Mouse (Mus musculus): ENCODE data around the gene Tirap. TPM values are rescaled to one million over a fixed set of nuclear protein-coding genes. Genes with fewer than 3 reads are reported as not detected.
A peak's percentile ranks its signal among the peaks of the same experiment; 100 is the strongest.

Gene Tirap
- 11.9 and 14.3 TPM in 2 replicates for polyA plus RNA-seq (2014; fragmentation: Nextera tagmentation; extraction: Ambion mirVana)

DNA sequence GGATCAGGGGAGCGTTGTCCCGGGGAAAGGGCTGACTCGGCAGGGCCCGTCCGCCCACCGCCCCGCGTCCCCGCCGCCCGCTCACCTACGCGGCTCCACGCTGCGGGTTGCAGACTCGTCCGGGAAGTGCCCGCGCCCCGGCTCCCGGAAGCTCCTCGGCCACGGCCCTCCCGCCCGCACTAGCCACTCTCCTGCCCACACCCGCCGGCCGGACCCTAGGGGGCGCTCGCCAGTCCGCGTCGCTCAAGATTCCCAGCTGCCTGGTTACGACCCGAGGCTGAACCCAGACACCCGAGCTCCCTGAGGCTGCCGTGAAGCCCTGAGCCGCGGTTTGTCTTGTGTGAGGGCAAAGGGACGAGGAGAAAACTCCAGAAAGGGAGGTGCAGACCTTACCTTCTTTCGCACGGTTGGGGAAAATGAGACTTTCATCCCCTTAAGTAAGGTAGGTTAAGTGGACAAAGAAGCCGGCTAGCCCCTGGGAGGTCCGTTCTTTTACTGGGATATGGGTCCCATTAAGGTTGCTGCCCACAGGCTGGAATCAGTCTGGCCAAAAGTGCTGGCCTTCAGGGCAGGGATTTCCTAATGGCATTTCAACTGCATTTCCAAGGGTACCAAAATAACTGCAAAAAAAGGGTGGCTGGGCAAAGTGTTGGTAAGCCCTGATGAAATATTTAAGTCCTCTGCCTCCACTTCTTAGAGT is at the start of gene Tirap, which contains the start of gene Srpr:
Gene Tirap, minus strand, starts transcription at position 520 of the 700 bp plus-strand sequence.
Gene Srpr, plus strand, starts transcription at position 404 of the 700 bp plus-strand sequence.
- Histone ChIP-seq H3K27ac (ENCODE audit: low read depth, low read length) (no peak within 1 kb of the TSS), H3K27me3 (ENCODE audit: control insufficient read depth, insufficient read depth, low read length) (no peaks in the 10 kb centered on the region), H3K4me3 (ENCODE audit: low read depth, low read length) (peak within 1 kb of the TSS; percentile 69), H3K4me2 (replicated peaks; ENCODE audit: low read depth, low read length) (peak within 1 kb of the TSS; percentile 76), H3K4me1 (replicated peaks; ENCODE audit: control insufficient read depth, insufficient read depth, low read length) (no peaks in the 10 kb centered on the region; the same call in 1 of the 2 replicates), H3K9ac (ENCODE audit: low read depth, low read length) (peak within 1 kb of the TSS; percentile 83), H3K9me3 (ENCODE audit: control insufficient read depth, low read length) (no peaks in the 10 kb centered on the region), H3K36me3 (ENCODE audit: control insufficient read depth, insufficient read depth, low read length) (0 out of 2 replicates have a peak, but pooled peaks cover 4% of the 10 kb centered on the region)
- DNase-seq (ENCODE audit: low spot score) (peak; percentile 94), ATAC-seq (ENCODE audit: low FRiP score) (peak; percentile 93)
- WGBS = under 1% methylated on average over 38 of the region's 44 CpGs

DNA sequence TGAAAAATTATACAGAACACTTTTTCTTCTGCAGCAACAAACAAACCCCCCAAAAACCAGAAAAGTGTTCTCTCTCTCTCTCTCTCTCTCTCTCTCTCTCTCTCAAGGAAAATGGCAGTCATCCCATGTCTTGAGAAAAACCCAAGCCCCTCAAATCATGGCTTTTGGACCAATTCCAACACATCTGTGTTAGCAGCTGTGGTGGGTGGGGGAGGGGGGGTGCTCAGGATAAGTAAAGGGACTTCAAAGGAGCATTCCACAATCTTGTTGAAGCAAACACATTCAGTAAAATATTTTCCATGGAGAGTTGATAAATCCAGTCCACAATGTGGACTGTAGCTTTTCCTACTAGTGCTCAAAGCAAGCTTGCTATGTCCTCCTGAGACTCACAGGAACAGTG is 49.4 kb upstream of the Tirap start:
- Histone ChIP-seq H3K4me3 (ENCODE audit: low read depth, low read length) (no peak overlapping the region), H3K9me3 (ENCODE audit: control insufficient read depth, low read length) (no peaks in the 10 kb centered on the region), H3K27ac (ENCODE audit: low read depth, low read length) (no peak overlapping the region), H3K4me2 (replicated peaks; ENCODE audit: low read depth, low read length) (no peak overlapping the region), H3K9ac (ENCODE audit: low read depth, low read length) (no peak overlapping the region), H3K4me1 (replicated peaks; ENCODE audit: control insufficient read depth, insufficient read depth, low read length) (no peaks in the 10 kb centered on the region), H3K36me3 (ENCODE audit: control insufficient read depth, insufficient read depth, low read length) (no peaks in the 10 kb centered on the region), H3K27me3 (ENCODE audit: control insufficient read depth, insufficient read depth, low read length) (no peaks in the 10 kb centered on the region)
- DNase-seq (ENCODE audit: low spot score) = no peak
- no peak for ATAC-seq (ENCODE audit: low FRiP score)

DNA sequence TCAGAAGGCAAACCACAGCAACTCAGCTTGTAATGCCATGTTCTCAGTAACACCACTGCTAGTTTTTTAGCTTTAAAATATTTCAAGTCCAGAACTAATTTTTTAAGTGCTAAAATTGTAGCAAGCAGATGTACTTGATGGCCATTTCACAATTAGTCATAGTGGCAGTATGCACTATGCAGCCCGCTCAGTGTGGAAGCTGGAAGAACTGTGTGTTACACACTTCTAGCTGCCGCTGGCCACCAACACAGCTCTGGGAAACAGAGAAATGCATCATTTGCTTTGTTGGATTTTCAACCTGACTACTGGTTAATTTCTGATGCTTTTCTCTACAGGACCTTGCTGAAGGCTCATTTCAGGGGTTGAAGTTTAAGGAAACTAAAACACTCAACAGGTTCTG is 47.3 kb upstream of the Tirap start:
- ATAC-seq (ENCODE audit: low FRiP score) (no peak), DNase-seq (ENCODE audit: low spot score) (no peak)
- Histone ChIP-seq H3K4me2 (replicated peaks; ENCODE audit: low read depth, low read length) (no peak overlapping the region), H3K9ac (ENCODE audit: low read depth, low read length) (no peak overlapping the region), H3K4me1 (replicated peaks; ENCODE audit: control insufficient read depth, insufficient read depth, low read length) (no peaks in the 10 kb centered on the region), H3K4me3 (ENCODE audit: low read depth, low read length) (no peak overlapping the region), H3K27ac (ENCODE audit: low read depth, low read length) (no peak overlapping the region), H3K36me3 (ENCODE audit: control insufficient read depth, insufficient read depth, low read length) (no peaks in the 10 kb centered on the region), H3K9me3 (ENCODE audit: control insufficient read depth, low read length) (no peaks in the 10 kb centered on the region), H3K27me3 (ENCODE audit: control insufficient read depth, insufficient read depth, low read length) (no peaks in the 10 kb centered on the region)
- 97% methylated on average over 2 of the region's 2 CpGs for WGBS

DNA sequence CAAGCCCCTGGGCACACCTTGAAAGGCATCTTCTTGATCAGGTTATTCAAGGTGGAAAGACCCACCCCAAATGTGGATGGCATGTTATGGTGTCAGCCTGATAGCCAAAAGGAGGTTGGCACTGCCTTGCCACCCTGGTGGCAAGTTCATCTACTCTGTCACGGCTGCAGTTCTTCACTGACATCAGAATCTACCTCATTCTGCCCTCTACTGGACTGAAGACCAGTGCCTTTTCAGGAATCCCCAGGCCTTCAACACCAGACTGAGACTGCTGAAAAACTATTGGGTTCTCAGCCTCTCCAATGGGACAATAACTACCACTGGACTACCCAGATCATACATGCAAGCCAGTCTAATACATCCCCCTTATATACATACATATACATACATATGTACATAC is 39.6 kb upstream of the Tirap start:
- no peak overlapping the region for H3K9ac ChIP-seq (ENCODE audit: low read depth, low read length)
- H3K4me1 ChIP-seq (replicated peaks; ENCODE audit: control insufficient read depth, insufficient read depth, low read length) = no peaks in the 10 kb centered on the region
- no peaks in the 10 kb centered on the region for H3K27me3 ChIP-seq (ENCODE audit: control insufficient read depth, insufficient read depth, low read length)
- WGBS = 70% methylated on average over 1 of the region's 1 CpGs
- no peaks in the 10 kb centered on the region for H3K9me3 ChIP-seq (ENCODE audit: control insufficient read depth, low read length)
- H3K4me2 ChIP-seq (replicated peaks; ENCODE audit: low read depth, low read length) = no peak overlapping the region
- no peak overlapping the region for H3K27ac ChIP-seq (ENCODE audit: low read depth, low read length)
- no peaks in the 10 kb centered on the region for H3K36me3 ChIP-seq (ENCODE audit: control insufficient read depth, insufficient read depth, low read length)
- DNase-seq (ENCODE audit: low spot score) (no peak), ATAC-seq (ENCODE audit: low FRiP score) (no peak)
- H3K4me3 ChIP-seq (ENCODE audit: low read depth, low read length) = no peak overlapping the region

DNA sequence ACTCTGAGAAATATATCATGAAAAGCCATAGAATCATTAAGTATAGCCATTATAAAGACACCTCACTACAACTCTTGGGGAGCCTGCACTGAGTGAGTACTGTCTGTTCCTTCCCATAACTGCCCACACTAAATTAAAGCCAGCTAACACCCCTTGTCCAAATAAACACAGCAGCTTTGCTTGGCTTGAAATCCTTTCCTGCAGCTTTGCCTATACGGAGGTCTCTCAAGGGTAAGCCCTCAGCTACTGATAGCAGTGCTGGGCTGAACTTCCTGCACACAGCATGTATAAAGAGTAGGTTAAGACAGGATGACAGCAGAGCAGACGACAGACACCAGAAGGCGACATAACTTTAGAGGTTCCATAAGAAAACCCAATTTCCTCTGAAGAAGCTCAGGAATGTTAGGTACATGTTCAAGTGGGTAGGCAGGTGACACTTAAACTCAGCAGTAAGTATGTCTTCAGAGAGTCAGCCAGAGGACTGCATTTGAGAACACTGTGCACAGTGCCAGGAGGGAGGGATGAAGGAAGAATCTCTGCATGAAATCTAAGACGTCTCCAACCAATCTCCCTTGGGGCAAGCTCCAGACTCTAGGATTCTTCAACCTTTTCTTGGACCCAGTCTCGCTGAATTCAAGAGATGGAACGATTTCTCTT is 39.0 kb upstream of the Tirap start:
- no peak overlapping the region for H3K9ac ChIP-seq (ENCODE audit: low read depth, low read length)
- H3K9me3 ChIP-seq (ENCODE audit: control insufficient read depth, low read length) = no peaks in the 10 kb centered on the region
- H3K27ac ChIP-seq (ENCODE audit: low read depth, low read length) = no peak overlapping the region
- no peaks in the 10 kb centered on the region for H3K27me3 ChIP-seq (ENCODE audit: control insufficient read depth, insufficient read depth, low read length)
- H3K36me3 ChIP-seq (ENCODE audit: control insufficient read depth, insufficient read depth, low read length) = no peaks in the 10 kb centered on the region
- H3K4me1 ChIP-seq (replicated peaks; ENCODE audit: control insufficient read depth, insufficient read depth, low read length) = no peaks in the 10 kb centered on the region
- ATAC-seq (ENCODE audit: low FRiP score) (no peak), DNase-seq (ENCODE audit: low spot score) (no peak)
- H3K4me2 ChIP-seq (replicated peaks; ENCODE audit: low read depth, low read length) = no peak overlapping the region
- WGBS = 77% methylated on average over 6 of the region's 6 CpGs
- H3K4me3 ChIP-seq (ENCODE audit: low read depth, low read length) = no peak overlapping the region

DNA sequence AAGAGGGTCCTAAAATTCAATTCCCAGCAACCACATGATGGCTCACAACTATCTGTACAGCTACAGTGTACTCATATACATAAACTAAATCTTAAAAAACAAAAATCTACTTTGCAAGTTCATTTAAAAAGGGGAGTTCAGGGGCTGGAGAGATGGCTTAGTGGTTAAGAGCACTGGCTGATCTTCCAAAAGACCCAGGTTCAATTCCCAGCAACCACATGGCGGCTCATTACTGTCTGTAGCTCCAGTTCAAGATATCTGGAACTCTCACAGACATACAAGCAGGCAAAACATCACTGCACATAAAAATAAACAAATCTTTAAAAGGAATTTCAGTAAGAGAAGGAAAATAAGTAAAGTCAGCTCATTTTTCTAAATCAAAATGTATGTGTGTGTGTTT is 38.3 kb upstream of the Tirap start:
- Histone ChIP-seq H3K4me1 (replicated peaks; ENCODE audit: control insufficient read depth, insufficient read depth, low read length) (no peaks in the 10 kb centered on the region), H3K27me3 (ENCODE audit: control insufficient read depth, insufficient read depth, low read length) (no peaks in the 10 kb centered on the region), H3K9me3 (ENCODE audit: control insufficient read depth, low read length) (no peaks in the 10 kb centered on the region), H3K9ac (ENCODE audit: low read depth, low read length) (no peak overlapping the region), H3K27ac (ENCODE audit: low read depth, low read length) (no peak overlapping the region), H3K4me2 (replicated peaks; ENCODE audit: low read depth, low read length) (no peak overlapping the region), H3K36me3 (ENCODE audit: control insufficient read depth, insufficient read depth, low read length) (no peaks in the 10 kb centered on the region), H3K4me3 (ENCODE audit: low read depth, low read length) (no peak overlapping the region)
- WGBS = 91% methylated on average over 1 of the region's 1 CpGs
- ATAC-seq (ENCODE audit: low FRiP score) = no peak
- no peak for DNase-seq (ENCODE audit: low spot score)

DNA sequence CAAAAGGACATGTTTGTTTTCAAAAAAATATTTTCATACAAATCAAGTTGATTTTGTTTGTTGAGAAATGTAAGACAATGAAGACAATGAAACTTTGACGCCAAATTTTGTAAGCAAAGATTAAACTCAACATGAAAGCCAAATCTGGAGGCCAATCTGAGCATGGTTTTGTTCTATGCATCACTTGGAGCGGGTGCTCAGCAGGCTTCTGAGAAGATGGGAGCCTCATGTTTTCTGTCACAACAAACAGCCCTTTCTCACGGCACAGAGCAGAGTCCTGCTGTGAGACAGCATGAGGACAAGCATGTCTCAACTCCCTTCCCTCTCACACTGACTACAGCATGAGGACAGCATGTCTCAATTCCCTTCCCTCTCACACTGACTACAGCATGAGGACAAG is 35.9 kb upstream of the Tirap start:
- Histone ChIP-seq H3K9ac (ENCODE audit: low read depth, low read length) (no peak overlapping the region), H3K4me1 (replicated peaks; ENCODE audit: control insufficient read depth, insufficient read depth, low read length) (no peaks in the 10 kb centered on the region), H3K4me2 (replicated peaks; ENCODE audit: low read depth, low read length) (no peak overlapping the region), H3K27ac (ENCODE audit: low read depth, low read length) (no peak overlapping the region), H3K9me3 (ENCODE audit: control insufficient read depth, low read length) (no peaks in the 10 kb centered on the region), H3K27me3 (ENCODE audit: control insufficient read depth, insufficient read depth, low read length) (no peaks in the 10 kb centered on the region), H3K4me3 (ENCODE audit: low read depth, low read length) (no peak overlapping the region), H3K36me3 (ENCODE audit: control insufficient read depth, insufficient read depth, low read length) (no peaks in the 10 kb centered on the region)
- ATAC-seq (ENCODE audit: low FRiP score) (no peak), DNase-seq (ENCODE audit: low spot score) (no peak)
- WGBS = 51% methylated on average over 3 of the region's 3 CpGs

DNA sequence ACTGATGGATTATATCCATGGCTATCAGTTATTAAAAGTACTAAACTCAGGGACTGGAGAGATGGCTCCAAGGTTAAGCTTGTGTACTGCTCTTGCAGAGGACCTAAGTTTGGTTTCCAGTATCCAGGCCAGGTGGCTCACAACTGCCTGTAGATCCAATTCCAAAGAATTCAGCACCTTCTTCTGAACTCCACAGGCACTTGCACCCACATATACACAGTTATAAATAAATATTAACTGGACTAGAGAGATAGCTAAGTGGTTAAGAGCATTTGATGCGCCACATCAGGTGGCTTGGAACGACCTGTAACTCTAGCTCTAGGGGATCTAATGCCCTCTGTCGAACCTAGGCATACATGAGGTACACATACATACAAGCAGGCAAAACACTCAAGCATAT is 28.6 kb upstream of the Tirap start:
- Histone ChIP-seq H3K9me3 (ENCODE audit: control insufficient read depth, low read length) (no peaks in the 10 kb centered on the region), H3K4me3 (ENCODE audit: low read depth, low read length) (no peak overlapping the region), H3K4me2 (replicated peaks; ENCODE audit: low read depth, low read length) (no peak overlapping the region), H3K4me1 (replicated peaks; ENCODE audit: control insufficient read depth, insufficient read depth, low read length) (no peaks in the 10 kb centered on the region), H3K36me3 (ENCODE audit: control insufficient read depth, insufficient read depth, low read length) (no peaks in the 10 kb centered on the region), H3K27ac (ENCODE audit: low read depth, low read length) (no peak overlapping the region), H3K27me3 (ENCODE audit: control insufficient read depth, insufficient read depth, low read length) (no peaks in the 10 kb centered on the region), H3K9ac (ENCODE audit: low read depth, low read length) (no peak overlapping the region)
- ATAC-seq (ENCODE audit: low FRiP score) = no peak
- no peak for DNase-seq (ENCODE audit: low spot score)
- 93% methylated on average over 3 of the region's 3 CpGs for WGBS

DNA sequence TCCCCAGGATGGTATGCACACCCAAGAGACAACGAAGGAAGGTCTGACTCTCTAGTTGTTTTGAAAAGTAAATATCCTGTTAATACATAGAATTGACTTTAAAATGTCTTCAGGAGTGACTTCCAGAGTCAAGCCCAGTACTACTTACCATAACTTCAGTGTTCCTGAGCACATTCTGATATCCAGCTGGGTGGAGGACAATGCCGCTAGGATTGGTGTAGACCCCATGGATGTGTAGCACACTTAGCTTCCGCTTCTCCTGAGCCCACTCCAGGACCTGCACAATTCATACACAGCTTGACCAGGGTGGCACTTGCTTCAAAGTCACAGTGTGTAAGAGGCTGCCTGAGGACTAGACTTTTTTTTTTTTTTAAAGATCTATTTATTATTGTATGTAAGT is 23.4 kb upstream of the Tirap start:
- H3K9me3 ChIP-seq (ENCODE audit: control insufficient read depth, low read length) = no peaks in the 10 kb centered on the region
- no peaks in the 10 kb centered on the region for H3K36me3 ChIP-seq (ENCODE audit: control insufficient read depth, insufficient read depth, low read length)
- DNase-seq (ENCODE audit: low spot score) (no peak), ATAC-seq (ENCODE audit: low FRiP score) (no peak)
- no peak overlapping the region for H3K4me2 ChIP-seq (replicated peaks; ENCODE audit: low read depth, low read length)
- no peaks in the 10 kb centered on the region for H3K4me1 ChIP-seq (replicated peaks; ENCODE audit: control insufficient read depth, insufficient read depth, low read length)
- H3K27me3 ChIP-seq (ENCODE audit: control insufficient read depth, insufficient read depth, low read length) = no peaks in the 10 kb centered on the region
- no peak overlapping the region for H3K9ac ChIP-seq (ENCODE audit: low read depth, low read length)
- H3K27ac ChIP-seq (ENCODE audit: low read depth, low read length) = no peak overlapping the region
- H3K4me3 ChIP-seq (ENCODE audit: low read depth, low read length) = no peak overlapping the region
- WGBS = 91% methylated on average over 3 of the region's 3 CpGs

All from hindbrain, embryonic 11.5 days (tissue).